Mouse (Mus musculus) embryo, embryonic 11.5 days (tissue): ENCODE measurements at regions not wholly inside any gene's neighbourhood (a gene's known extent, or its start where the extent isn't known, plus 50 kb on each side); places are given as distances from the start of the nearest gene placed in this dataset.

Source experiments
- DNase-seq: peaks from one replicate; pipeline ENCODE4 v3.0.0-alpha.2; 2012; ENCODE audit warnings: low read depth, low spot score

DNA sequence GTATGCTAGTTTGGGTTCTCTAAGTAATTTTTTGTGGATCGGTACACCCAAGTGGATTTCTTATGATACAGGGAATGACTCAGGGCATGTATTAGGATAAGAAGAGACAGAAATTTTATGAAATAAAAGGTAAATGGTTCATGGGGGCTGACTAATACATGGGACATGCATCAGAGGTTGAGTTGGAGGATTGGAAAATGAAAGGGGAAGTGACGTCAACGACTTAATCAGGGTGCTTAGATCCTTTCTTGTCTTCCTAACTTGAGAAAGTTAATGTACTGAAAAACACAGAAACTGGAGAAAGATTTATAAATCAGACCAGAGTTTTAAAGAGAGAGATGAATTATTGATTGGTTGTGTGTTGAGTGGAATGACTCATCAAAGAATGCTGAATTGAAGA, 193.8 kb downstream of the Rassf9 start:
- DNase-seq: no peak

DNA sequence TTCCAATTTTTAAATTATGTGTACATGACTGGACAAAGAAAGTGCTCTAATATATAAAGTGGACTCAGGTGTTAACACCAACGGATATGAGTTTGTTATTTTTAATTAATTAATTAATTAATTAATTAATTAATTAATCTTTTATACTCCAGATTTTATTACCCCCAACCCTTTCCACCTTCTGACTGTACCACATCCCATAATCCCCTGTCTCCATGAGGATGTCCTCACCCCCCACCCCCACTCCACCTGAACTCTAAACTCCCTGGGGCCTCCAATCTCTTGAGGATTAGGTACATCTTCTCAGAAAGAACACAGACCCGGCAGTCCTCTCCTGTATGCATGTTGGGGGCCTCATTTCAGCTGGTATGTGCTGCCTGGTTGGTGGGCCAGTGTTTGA, 182.8 kb downstream of the Rassf9 start:
- DNase-seq: no peak

DNA sequence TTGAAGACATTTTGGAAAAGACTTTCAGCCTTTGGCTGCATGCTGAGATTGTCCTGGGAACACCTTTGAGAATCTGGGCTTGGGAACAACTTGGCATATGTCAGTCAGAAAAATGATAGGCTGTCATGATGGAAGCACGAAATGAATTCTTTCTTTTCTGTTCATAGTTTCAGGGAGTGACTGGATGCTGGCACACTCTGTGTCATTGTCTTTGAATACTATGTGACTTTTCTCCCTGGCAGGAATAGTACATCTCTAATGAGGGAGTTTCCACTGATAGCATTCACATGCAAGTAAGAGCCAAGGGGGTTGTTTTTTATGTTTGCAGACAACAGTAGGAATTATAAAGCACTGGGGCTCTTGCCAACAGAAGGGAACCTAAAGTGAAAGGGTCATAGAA, 177.9 kb downstream of the Rassf9 start:
- DNase-seq: no peak

DNA sequence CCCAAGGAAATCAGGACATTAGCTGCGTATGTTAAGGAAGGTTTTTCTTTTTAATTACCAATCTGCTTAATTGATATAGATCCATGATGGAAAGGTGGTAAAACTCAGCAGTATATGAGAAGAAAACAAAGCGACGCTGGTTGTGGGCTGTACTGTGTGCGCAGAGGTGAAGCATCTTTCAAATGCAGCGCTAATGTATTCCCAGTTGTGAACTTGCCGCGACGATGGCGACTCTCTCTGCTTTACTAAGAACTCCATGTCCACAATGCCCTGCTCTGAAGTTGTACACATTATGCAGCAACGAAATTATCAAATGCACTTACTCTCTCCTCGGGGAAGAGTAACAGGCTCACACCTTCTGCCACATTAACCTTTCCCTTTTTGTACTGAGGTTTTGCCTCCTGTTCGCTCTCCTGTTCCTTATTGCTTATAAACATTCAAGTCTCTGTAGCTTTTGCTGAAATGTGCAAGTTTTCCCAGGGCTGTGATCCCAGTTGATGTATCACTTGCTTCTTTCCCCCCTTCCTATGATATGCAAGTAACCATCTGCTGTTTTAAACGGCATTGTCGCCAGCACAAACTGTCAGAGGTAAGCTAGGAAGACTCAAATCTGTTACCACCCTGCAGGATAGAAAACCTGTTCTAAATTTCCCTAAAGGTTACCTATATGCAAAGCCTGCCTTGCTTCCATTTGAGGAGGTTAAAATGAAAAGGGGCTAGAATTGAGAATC, 174.8 kb downstream of the Rassf9 start:
- DNase-seq: no peak

DNA sequence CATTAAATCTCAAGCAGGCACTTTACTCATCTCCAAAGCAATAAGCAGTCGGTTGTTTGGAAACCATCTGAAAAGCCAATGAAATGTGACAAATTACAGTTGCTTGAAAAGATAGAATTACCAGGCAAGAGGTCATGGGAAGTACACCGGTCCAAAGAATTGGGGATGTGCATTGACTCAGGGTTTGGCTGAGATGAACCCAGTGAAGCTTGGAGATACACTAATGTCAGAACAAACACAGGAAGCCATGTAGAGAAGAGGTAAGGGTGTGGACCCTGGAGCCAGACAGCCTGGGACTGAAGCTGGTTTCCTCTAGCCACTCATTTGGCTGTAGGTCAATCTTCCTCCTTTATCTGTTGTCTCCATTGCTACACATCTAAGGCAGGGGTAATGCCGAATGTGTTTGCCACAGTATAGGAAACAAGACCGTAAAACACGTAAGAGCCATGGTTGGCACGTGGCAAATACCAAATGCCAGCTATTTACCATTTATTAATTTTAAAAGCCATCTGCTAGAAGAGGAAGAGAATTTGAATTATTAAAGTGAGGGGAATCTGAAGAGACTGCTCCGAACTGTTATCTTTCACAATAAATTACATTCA, 173.9 kb downstream of the Rassf9 start:
- no peak for DNase-seq

DNA sequence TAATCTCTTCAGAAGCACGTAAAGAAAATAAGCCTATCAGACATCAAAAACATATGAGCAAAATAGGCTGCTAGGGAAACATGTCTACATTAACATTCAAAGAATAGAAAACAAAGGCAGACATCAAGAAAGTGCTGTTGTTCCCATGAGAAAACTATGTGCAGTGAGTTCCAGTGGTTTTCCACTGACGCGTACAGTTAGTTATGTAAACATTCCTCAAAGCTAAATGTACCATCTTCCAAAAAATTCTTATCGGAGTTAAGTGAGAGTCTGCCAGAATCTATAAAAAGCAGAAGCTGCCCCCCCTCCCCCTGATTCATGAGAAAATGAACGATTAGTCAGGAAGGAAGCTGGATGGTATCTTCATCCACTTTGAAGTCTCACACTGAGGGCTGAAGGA, 155.3 kb downstream of the Rassf9 start:
- DNase-seq: no peak

DNA sequence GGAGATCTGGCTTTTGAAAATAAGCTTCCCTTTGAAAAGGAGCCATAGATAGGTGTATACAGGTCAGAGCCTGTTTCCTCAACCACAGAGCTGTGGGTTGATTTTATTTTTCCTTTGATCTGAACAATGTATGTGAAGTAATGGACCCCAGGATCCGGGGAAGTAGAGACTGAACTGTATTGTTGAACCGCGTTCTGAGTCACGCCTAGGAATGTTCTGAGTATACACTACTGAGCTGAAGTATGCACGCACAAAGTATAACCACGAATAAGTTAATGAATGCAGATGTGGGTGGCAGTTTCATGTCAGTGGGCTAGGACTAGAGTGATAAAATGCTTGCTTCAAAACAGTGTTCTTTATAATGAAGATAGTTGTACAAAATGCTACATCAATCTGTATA, 147.7 kb downstream of the Rassf9 start:
- no peak for DNase-seq

DNA sequence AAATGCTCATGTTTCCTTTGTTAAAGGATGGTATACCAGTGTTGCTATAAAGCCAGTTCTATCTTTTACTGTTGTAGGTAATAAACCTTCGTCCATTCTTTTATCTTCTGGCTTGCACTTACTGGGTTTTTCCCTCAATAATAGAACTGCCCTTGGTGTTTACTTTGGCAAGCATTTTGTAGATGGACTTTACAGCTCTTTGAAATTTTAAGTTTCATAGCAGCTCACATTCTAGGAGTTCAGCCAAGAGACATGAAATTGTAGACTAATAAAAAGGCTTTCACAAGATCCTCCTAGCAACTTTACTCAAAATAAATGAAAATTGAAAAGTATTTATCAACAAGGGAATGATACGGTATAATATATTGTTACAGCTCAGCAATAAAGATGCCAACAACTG, 124.5 kb downstream of the Rassf9 start:
- DNase-seq: no peak

DNA sequence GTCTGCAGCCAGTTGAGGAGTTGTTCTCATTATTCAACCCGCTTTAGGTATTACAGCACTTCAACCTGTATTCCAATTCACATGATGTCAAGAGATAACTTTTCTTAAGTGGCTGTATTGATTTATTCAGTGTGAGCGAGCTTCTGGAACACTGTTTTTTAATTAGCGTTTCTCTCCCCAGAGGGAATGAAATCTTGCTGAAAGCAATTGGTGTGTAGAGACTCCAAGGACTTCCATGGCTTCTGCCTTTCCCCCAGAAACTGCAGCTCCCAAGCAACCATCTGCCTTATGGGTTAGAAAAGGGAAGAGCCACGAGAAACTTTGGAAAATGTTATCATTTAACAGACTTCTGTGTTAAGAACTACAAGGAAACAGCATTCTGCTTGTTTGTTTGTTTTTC, 121.4 kb downstream of the Rassf9 start:
- no peak for DNase-seq

DNA sequence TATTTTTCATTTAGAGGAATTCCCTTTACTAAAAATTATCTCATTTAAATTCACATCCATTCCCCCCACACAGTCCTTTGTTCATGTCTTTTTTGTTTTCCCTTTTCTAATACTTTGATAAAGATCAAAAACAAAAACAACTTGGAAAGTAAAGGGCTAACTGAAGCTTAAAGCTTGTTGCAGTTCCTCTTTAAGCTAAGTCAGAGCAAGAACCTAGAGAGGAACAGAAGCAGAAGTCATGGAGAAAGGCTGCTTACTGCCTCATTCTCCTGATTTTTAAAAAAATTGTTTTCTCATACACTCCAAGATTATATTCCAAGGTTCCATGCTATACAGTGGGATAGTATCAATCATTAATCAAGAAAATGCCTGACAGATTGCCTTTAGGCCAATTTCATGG, 116.6 kb downstream of the Rassf9 start:
- no peak for DNase-seq

DNA sequence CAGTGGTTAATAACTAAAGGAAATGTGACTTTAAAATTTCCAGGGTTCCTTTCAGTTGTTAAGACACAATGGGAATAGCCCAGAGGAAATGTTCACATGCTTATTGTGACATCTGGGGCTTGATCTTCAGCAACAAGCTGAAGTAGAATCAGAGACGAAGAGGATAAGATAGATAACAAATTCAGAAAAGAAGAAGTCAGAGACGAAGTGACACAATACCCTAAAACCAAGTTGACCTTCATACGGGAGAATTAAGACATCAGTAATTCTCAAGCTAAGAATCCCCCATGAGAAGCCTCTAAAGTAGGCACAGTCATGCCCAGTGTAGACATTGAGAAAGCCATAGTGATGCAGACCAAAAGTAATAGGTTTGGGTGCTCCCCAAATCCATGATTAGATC, 111.9 kb downstream of the Rassf9 start:
- no peak for DNase-seq

DNA sequence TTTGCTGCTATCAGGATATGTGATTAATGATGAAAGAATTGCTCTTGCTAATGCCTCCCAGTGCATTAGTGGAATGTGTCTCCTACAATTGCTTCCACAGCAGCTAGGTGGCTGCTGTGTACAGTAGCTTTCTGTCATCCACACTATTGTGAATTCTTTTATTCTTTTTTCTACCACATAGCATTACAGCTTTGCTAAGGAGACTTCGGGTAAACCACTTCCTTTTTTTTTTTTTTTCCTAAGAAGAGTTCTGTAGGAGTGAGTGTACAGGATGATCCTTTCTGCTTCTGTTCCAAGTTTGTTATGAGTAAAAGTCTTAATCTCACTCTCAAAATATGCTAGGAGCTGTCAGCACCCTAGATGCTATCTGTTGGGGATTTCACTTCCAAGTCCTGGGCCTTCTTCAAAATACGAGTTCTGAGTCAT, 110.6 kb downstream of the Rassf9 start:
- no peak for DNase-seq

DNA sequence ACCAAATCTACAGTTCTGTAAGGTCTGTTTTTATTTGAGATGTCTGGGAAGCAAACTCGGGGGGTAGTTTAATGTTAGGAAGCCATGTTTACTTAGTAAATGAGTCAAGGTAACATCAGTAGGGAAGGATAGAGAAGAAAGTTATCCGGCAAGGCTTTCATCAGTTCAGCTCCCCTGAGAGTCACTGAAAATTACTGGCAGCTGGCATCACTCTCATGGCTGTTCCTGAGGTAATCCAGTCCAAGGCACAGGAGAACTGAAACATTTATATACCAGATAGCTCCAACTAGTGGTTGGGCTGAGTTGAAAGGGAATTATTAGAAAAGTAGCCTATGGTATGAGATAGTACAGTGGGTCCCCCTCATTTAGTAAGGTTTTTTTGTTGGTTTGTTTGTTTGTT, 106.7 kb downstream of the Rassf9 start:
- no peak for DNase-seq

DNA sequence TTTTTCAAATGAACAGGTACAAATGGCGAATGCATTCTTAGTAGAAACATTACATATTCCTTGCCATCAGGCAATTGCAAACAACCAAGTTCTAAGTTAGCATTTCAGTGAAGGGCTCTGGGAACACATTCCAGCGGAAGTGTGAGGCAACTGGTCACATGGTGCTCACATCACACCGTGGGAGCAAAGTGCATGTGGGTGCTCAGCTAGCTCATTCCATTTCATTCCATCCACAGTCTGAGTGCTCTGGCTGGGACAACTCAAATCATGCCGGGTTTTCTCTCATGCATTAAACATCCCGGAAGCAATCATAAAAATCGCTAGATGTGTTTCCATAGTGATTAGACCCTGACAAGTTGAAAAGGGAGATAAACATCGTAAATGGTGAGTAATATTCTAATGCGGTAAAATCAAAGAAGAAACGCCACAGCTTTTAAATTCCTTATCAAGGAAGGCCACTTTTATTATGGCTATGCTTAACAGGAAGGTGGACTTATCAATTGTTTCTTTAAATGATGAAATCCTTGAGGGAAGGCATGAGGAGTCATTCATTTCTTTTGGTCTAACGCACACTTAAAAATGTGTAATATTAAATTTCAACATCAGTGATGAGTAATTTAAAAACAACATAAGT, 104.1 kb downstream of the Rassf9 start:
- DNase-seq: no peak
